In the genomic region with DNA sequence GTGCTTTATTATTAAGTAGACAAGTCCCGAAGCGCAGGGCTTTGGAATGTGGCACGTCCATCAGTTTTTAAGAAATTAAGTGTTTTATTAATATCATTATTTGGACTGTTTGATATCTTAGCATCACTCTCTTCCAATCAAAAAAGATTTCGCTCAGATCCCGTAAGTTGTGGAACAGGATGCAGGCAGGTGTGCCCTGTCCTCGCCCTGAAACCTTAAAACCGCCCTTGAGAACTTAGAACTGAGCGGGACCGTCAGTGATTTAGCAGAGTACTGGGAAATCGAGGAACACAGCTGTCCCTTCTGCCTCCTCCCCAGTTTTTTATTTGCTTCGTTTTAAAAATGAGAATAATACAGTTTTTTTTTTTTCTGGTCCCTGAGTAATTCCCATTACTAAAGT, we compare ENCODE assay signal across 8 mouse cellular contexts. TPM values are rescaled to one million over a fixed set of nuclear protein-coding genes. Genes with fewer than 3 reads are reported as not detected.
DNase-seq lines count a peak whose midpoint lies in the region; ATAC-seq and TF ChIP-seq lines count a peak whose summit lies in the region.

No protein-coding gene starts in this region.

- no peaks in the 10 kb centered on the region for H3K27me3 ChIP-seq in heart, embryonic 13.5 days (replicated peaks)
- no peaks in the 10 kb centered on the region for H3K27me3 ChIP-seq in forebrain, embryonic 16.5 days (replicated peaks; ENCODE audit: control insufficient read depth, insufficient read depth, low read length)

- H3K36me3 ChIP-seq in heart, embryonic 13.5 days = peaks cover 37% of the 10 kb centered on the region
- peaks cover 19% of the 10 kb centered on the region for H3K36me3 ChIP-seq in ES-E14 (ENCODE audit: control insufficient read depth, insufficient read depth, low read length, poor library complexity, severe bottlenecking)
- peaks cover 18% of the 10 kb centered on the region for H3K36me3 ChIP-seq in forebrain, embryonic 16.5 days (ENCODE audit: control insufficient read depth, insufficient read depth)
- peaks cover 31% of the 10 kb centered on the region for H3K36me3 ChIP-seq in macrophage (ENCODE audit: inconsistent target)

- intact Hi-C loops in heart, postnatal 14 days (cut with DNase I) = loop anchor here (2.0 kb wide), 1 partner anchor 34 kb away; a partner anchor contains a TSS

- no peak for ATAC-seq in heart, embryonic 13.5 days (ENCODE audit: extremely low read depth, insufficient number of reproducible peaks, low FRiP score, low TSS enrichment)
- ATAC-seq in forebrain, embryonic 16.5 days = no peak

- peak overlapping the region; percentile 91 for H3K27ac ChIP-seq in heart, embryonic 13.5 days (replicated peaks)
- H3K27ac ChIP-seq in ES-E14 (ENCODE audit: insufficient read depth, low read depth, low read length, poor library complexity, severe bottlenecking) = peak overlapping the region; percentile 47; the same call in 1 of the 2 replicates
- peak overlapping the region; percentile 82 for H3K27ac ChIP-seq in forebrain, embryonic 16.5 days (ENCODE audit: low read length)
- H3K27ac ChIP-seq in macrophage = peak overlapping the region; percentile 39

- peak overlapping the region; percentile 70 for H3K4me3 ChIP-seq in heart, embryonic 13.5 days
- H3K4me3 ChIP-seq in ES-E14 (ENCODE audit: insufficient read depth in 1 of 2, low read depth in 1 of 2, low read length in 2 of 2, poor library complexity in 1 of 2, severe bottlenecking in 1 of 2) = peak overlapping the region; percentile 60 to 66
- peak overlapping the region; percentile 86 for H3K4me3 ChIP-seq in forebrain, embryonic 16.5 days (replicated peaks; ENCODE audit: low read length)
- H3K4me3 ChIP-seq in macrophage (ENCODE audit: inconsistent target) = peak overlapping the region; percentile 63

- peaks cover 23% of the 10 kb centered on the region for H3K4me1 ChIP-seq in heart, embryonic 13.5 days
- peaks cover 3 to 4% of the 10 kb centered on the region in 2 experiments; a peak in 3 of 4 replicates for H3K4me1 ChIP-seq in ES-E14 (ENCODE audit: control insufficient read depth in 2 of 2, insufficient read depth in 2 of 2, low read length in 2 of 2, poor library complexity in 1 of 2)
- H3K4me1 ChIP-seq in forebrain, embryonic 16.5 days (replicated peaks; ENCODE audit: control insufficient read depth, insufficient read depth, low read length) = peaks cover 15% of the 10 kb centered on the region

- peak overlapping the region; percentile 83 for H3K4me2 ChIP-seq in heart, embryonic 13.5 days
- H3K4me2 ChIP-seq in forebrain, embryonic 16.5 days (ENCODE audit: low read length) = peak overlapping the region; percentile 75

- no peak for DNase-seq in heart, postnatal 14 days
- DNase-seq in ES-E14 (ENCODE audit: low read depth, low spot score) = no peak
- no peak for DNase-seq in right cerebral cortex, postnatal 4 days
- DNase-seq in adrenal gland, postnatal 36 days = no peak
- DNase-seq in ovary, postnatal 36 days (ENCODE audit: low spot score) = no peak

- H3K9me3 ChIP-seq in heart, embryonic 13.5 days = no peaks in the 10 kb centered on the region
- no peaks in the 10 kb centered on the region for H3K9me3 ChIP-seq in ES-E14 (ENCODE audit: control insufficient read depth, insufficient read depth, low read depth, low read length)
- no peaks in the 10 kb centered on the region for H3K9me3 ChIP-seq in forebrain, embryonic 16.5 days (ENCODE audit: control insufficient read depth, low read length)

- H3K79me2 ChIP-seq in macrophage (ENCODE audit: inconsistent target) = no peaks in the 10 kb centered on the region

- peak overlapping the region; percentile 89 for H3K9ac ChIP-seq in heart, embryonic 13.5 days
- peak overlapping the region; percentile 93 for H3K9ac ChIP-seq in ES-E14 (ENCODE audit: insufficient read depth, low read depth, low read length, poor library complexity, severe bottlenecking)
- peak overlapping the region; percentile 92 for H3K9ac ChIP-seq in forebrain, embryonic 16.5 days (replicated peaks; ENCODE audit: low read depth, low read length)

- in situ Hi-C loops in ES-E14 (cut with MboI; ENCODE audit: low sequenced_read_pairs in 2 of 2, unreplicated experiment in 2 of 2) = no loop called here

- WGBS in heart, embryonic 13.5 days = 2% methylated on average over 11 of the region's 11 CpGs
- 1% methylated on average over 11 of the region's 11 CpGs for WGBS in forebrain, embryonic 16.5 days
- WGBS in macrophage (ENCODE audit: missing documents) = 4% methylated on average over 11 of the region's 11 CpGs

TF ChIP-seq in ES-E14, 5 proteins besides CTCF, POLR2A, EP300 and RAD21:
- TF ChIP-seq MAFK (IDR thresholded peaks at IDR 0.05; ENCODE audit: insufficient read depth, low read depth, low read length) (no peak), CHD2 (IDR thresholded peaks at IDR 0.05; ENCODE audit: low read depth, low read length) (no peak), HCFC1 (IDR thresholded peaks at IDR 0.05; ENCODE audit: borderline replicate concordance, insufficient read depth, low read length) (no peak)

RNA-seq across cellular contexts. Expression of a gene that starts 0.6 kb away (rescaled TPM):
- polyA plus RNA-seq in heart, embryonic 13.5 days (2015; fragmentation: Nextera tagmentation; extraction: Ambion mirVana) = 81.0 and 89.6 TPM in 2 replicates
- 10 to 100 TPM; 46.0 to 47.5 TPM for total RNA-seq in heart, postnatal 14 days (2021)
- total RNA-seq in ES-E14 (2012; rRNA removed) = 42.5 and 48.6 TPM in 2 replicates
- 100 and 108 TPM in 2 replicates for polyA plus RNA-seq in forebrain, embryonic 16.5 days (2015; fragmentation: Nextera tagmentation; extraction: Ambion mirVana)
- 10 to 100 TPM in 1 of 26 experiments, 1 to 10 TPM in 21, not detected in 4; 1.3 to 11.0 (median 4.7) TPM for total RNA-seq in macrophage (2018; cell fraction: chromatin; rRNA removed)
- 10 to 100 TPM; 23.3 to 54.8 (median 41.6) TPM for total RNA-seq in macrophage (2018; cell fraction: cytosol; rRNA removed)
- total RNA-seq in macrophage (2018; cell fraction: nucleus; rRNA removed) = 10 to 100 TPM in 8 of 26 experiments, 1 to 10 TPM in 16, not detected in 2; 2.4 to 18.9 (median 8.0) TPM
- 39.4 to 58.3 TPM (median 45.7 TPM) in 3 replicates for polyA plus RNA-seq in macrophage (2018)
- total RNA-seq in adrenal gland, postnatal 36 days (2021) = 10 to 100 TPM; 30.0 to 44.4 TPM

RNA-seq across cellular contexts. Expression of a gene that starts 10.1 kb away (rescaled TPM):
- 0.20 and 0.25 TPM in 2 replicates for polyA plus RNA-seq in heart, embryonic 13.5 days (2015; fragmentation: Nextera tagmentation; extraction: Ambion mirVana)
- total RNA-seq in heart, postnatal 14 days (2021) = not detected
- total RNA-seq in ES-E14 (2012; rRNA removed) = 3.5 and 7.9 TPM in 2 replicates
- not detected in 2 replicates for polyA plus RNA-seq in forebrain, embryonic 16.5 days (2015; fragmentation: Nextera tagmentation; extraction: Ambion mirVana)
- total RNA-seq in macrophage (2018; cell fraction: chromatin; rRNA removed) = not detected
- total RNA-seq in macrophage (2018; cell fraction: cytosol; rRNA removed) = not detected
- total RNA-seq in macrophage (2018; cell fraction: nucleus; rRNA removed) = not detected
- polyA plus RNA-seq in macrophage (2018) = not detected in 3 replicates
- total RNA-seq in adrenal gland, postnatal 36 days (2021) = not detected

RNA-seq across cellular contexts. Expression of a gene that starts 20.0 kb away (rescaled TPM):
- 28.4 and 33.7 TPM in 2 replicates for polyA plus RNA-seq in heart, embryonic 13.5 days (2015; fragmentation: Nextera tagmentation; extraction: Ambion mirVana)
- 10 to 100 TPM; 18.0 TPM for total RNA-seq in heart, postnatal 14 days (2021)
- total RNA-seq in ES-E14 (2012; rRNA removed) = 53.6 and 68.4 TPM in 2 replicates
- 50.5 and 58.2 TPM in 2 replicates for polyA plus RNA-seq in forebrain, embryonic 16.5 days (2015; fragmentation: Nextera tagmentation; extraction: Ambion mirVana)
- 10 to 100 TPM; 11.0 to 41.7 (median 29.6) TPM for total RNA-seq in macrophage (2018; cell fraction: chromatin; rRNA removed)
- 10 to 100 TPM; 12.2 to 20.0 (median 16.6) TPM for total RNA-seq in macrophage (2018; cell fraction: cytosol; rRNA removed)
- 10 to 100 TPM; 12.3 to 55.9 (median 16.8) TPM for total RNA-seq in macrophage (2018; cell fraction: nucleus; rRNA removed)
- polyA plus RNA-seq in macrophage (2018) = 14.3 to 26.7 TPM (median 23.4 TPM) in 3 replicates
- 10 to 100 TPM; 45.6 to 51.1 TPM for total RNA-seq in adrenal gland, postnatal 36 days (2021)

RNA-seq across cellular contexts. Expression of a gene that starts 20.0 kb away (rescaled TPM):
- polyA plus RNA-seq in heart, embryonic 13.5 days (2015; fragmentation: Nextera tagmentation; extraction: Ambion mirVana) = 57.9 and 66.6 TPM in 2 replicates
- 10 to 100 TPM; 48.4 to 49.2 TPM for total RNA-seq in heart, postnatal 14 days (2021)
- 20.1 and 20.8 TPM in 2 replicates for total RNA-seq in ES-E14 (2012; rRNA removed)
- 67.7 and 68.9 TPM in 2 replicates for polyA plus RNA-seq in forebrain, embryonic 16.5 days (2015; fragmentation: Nextera tagmentation; extraction: Ambion mirVana)
- 10 to 100 TPM in 13 of 26 experiments, 1 to 10 TPM in 13; 1.8 to 29.0 (median 9.5) TPM for total RNA-seq in macrophage (2018; cell fraction: chromatin; rRNA removed)
- 10 to 100 TPM in 9 of 26 experiments, 1 to 10 TPM in 17; 5.1 to 14.2 (median 8.5) TPM for total RNA-seq in macrophage (2018; cell fraction: cytosol; rRNA removed)
- 10 to 100 TPM in 9 of 26 experiments, 1 to 10 TPM in 17; 1.3 to 22.2 (median 6.4) TPM for total RNA-seq in macrophage (2018; cell fraction: nucleus; rRNA removed)
- 8.2 to 13.6 TPM (median 8.5 TPM) in 3 replicates for polyA plus RNA-seq in macrophage (2018)
- 10 to 100 TPM; 37.0 to 44.1 TPM for total RNA-seq in adrenal gland, postnatal 36 days (2021)

RNA-seq across cellular contexts. Expression of a gene that starts 34.5 kb away (rescaled TPM):
- polyA plus RNA-seq in heart, embryonic 13.5 days (2015; fragmentation: Nextera tagmentation; extraction: Ambion mirVana) = 11.0 and 12.7 TPM in 2 replicates
- total RNA-seq in heart, postnatal 14 days (2021) = 10 to 100 TPM in 1 of 2 experiments, 1 to 10 TPM in 1; 8.7 to 10.4 TPM
- total RNA-seq in ES-E14 (2012; rRNA removed) = 13.1 and 15.3 TPM in 2 replicates
- polyA plus RNA-seq in forebrain, embryonic 16.5 days (2015; fragmentation: Nextera tagmentation; extraction: Ambion mirVana) = 2.2 and 3.1 TPM in 2 replicates
- total RNA-seq in macrophage (2018; cell fraction: chromatin; rRNA removed) = 1,000 to 10,000 TPM in 1 of 26 experiments, 100 to 1,000 TPM in 25; 180 to 1,110 (median 525) TPM
- total RNA-seq in macrophage (2018; cell fraction: cytosol; rRNA removed) = 100 to 1,000 TPM in 14 of 26 experiments, 10 to 100 TPM in 12; 57.5 to 153 (median 105) TPM
- total RNA-seq in macrophage (2018; cell fraction: nucleus; rRNA removed) = 100 to 1,000 TPM; 139 to 794 (median 285) TPM
- 65.5 to 81.5 TPM (median 75.6 TPM) in 3 replicates for polyA plus RNA-seq in macrophage (2018)
- 10 to 100 TPM; 29.3 to 33.2 TPM for total RNA-seq in adrenal gland, postnatal 36 days (2021)

Comparison
In these comparisons a context has a peak if more than half of its experiments do, and no peak if none do; other contexts are left out.
1. H3K27ac ChIP-seq: peak in every context shown above with its lines; median percentile 91 in heart, embryonic 13.5 days; 82 in forebrain, embryonic 16.5 days; 47 in ES-E14; 39 in macrophage.